Mouse (Mus musculus): ENCODE results near the gene H2al3. TPM values are rescaled to one million over a fixed set of nuclear protein-coding genes. Genes with fewer than 3 reads are reported as not detected.

The H2al3 gene
- not detected for total RNA-seq (2021)

DNA sequence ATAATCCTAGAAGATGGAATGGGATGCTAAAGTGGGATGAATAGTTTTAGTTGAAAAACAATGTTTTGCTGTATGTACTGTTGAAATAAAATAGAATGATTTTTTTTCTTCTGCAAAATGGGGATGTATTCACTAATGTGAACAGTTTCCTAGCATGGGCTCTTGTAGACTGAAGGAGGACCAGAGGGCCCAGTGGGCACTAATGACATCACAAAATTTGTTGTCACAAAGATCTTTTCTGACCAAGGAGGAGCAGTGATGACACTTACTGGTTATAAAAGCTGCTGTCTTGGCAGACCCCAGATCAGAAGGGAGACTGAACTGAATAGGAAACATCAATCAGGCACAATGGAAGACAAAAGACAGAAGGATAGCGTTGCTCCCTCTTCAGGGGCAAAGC, at the start of gene H2al3:
H2al3 (plus strand) TSS at position 301 of the 400 bp plus-strand sequence.
- no peak for DNase-seq (ENCODE audit: low spot score in 2 of 2)
- intact Hi-C loops (cut with DNase I): no loop called here

DNA sequence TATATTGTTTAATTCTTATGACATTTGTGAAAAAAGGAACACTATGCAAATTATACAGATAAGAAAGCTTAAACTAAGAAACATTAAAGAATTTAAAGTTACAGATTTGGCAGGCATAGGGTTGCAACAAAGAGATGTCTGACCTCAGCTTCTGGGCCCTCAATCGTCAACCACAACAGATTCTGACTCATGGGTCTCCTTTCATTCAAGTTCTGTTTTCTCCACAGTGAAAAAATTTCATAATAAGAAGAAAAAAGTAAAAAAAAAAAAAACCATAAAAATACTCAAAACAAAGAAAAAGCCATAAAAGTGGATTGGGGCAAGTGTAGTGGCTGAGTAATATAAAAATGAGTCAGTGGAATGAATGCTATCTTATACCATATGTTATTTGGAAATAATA, 39.4 kb upstream of the H2al3 start:
- no peak for DNase-seq (ENCODE audit: low spot score in 2 of 2)
- intact Hi-C loops (cut with DNase I): no loop called here

DNA sequence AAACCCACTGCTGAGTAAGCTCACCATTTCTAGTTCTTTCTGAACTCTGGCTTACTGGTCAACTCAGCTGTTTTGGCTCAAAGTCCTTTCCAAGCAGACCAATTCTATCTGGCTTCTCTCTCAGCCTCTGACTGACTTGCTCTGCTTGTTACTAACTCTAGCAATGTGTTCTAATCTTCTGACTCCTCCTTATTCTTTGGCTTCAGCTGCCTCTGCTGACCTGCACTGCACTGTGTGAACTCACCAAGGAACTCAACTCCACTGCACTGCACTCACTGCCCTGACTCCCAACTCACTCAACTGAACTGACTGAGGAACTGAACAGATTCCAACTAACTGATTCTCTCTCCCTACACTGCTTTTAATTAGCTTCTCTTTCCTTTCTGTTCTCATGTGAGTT, 37.0 kb upstream of the H2al3 start:
- intact Hi-C loops (cut with DNase I): no loop called here
- no peak for DNase-seq (ENCODE audit: low spot score in 2 of 2)

DNA sequence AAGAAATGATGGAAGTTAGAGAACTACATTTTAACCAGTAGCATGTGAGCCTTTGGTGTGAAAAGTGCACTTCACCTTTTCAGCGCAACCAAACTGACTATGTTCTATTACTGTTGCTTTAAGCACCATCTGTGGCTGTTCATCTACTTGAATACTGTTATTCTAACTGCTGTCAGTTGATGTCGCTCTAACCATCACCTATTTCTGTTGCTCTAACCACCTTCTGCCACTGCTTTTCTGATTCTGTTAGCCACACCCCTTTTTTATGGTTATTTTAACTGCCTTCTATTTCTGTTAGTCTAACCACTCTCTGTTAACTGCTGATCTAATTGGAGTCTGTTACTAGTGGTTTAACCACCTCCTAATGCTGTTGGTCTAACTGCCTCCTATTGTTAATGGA, 14.7 kb upstream of the H2al3 start:
- no peak for DNase-seq (ENCODE audit: low spot score in 2 of 2)
- intact Hi-C loops (cut with DNase I): no loop called here

DNA sequence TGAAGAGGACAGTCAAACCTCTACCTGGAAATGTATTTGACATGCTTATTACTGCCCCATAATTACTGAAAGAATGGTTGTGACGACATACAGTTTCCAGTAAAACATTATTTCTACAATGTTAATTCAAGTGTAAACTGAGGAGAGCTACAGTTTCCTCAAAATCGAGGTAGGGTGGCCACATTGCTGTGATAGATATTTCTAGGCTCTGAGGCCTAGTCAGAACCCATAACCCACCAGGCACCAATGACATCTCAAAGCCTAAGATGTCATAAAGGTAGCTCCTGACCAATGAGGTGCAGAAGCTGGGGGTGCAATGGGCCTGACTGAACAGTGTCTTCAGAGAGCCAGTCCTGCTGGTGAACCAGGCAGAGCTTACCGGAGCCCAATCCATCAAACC, 2.9 kb upstream of the H2al3 start, which contains the start of gene Hypm:
Hypm (plus strand) TSS at position 301 of the 400 bp plus-strand sequence.
- no peak for DNase-seq (ENCODE audit: low spot score in 2 of 2)
- intact Hi-C loops (cut with DNase I): no loop called here

DNA sequence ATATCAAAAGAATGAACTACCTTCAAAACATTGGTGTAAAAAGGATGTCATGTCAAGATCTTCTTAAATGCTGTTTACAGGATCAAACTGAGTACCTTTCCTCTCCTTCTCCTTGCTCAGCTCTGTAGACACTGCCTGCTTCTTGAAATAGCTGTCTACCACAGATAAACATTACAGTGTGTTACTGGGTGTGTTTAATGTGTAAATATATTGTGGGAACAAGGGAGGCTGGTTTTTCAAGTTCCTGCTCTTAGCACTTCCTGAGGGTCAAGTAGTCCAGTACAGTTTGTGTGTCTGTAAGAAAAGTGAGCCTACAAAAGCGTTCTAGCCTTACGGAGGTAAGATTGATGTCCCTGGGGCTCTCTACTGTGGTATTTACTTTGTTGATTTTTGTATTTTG, 12.4 kb downstream of the H2al3 start:
- intact Hi-C loops (cut with DNase I): no loop called here

DNA sequence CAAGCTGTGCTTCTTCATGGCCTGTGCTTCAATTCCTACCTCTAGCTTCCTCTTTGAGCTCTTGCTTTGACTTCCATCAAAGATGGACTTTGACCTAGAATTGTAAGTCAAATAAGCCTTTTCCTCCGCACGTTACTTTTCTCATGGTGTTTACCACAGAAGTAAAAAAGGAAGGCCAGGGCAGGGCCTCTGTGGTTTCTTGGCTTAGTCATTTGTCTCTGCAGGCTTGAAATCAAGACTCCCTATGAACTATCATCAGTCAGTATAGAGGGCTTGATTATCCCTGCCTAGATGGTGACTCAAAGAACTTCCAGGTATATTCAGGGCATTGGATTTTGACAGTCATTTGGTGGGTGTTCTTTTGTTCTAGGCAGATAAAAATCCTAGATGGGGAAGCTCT, 26.0 kb downstream of the H2al3 start:
- intact Hi-C loops (cut with DNase I): no loop called here

More for the DNA sequence above, 12.4 kb downstream of the H2al3 start:
- no peak for DNase-seq (ENCODE audit: low spot score in 2 of 2)

DNA sequence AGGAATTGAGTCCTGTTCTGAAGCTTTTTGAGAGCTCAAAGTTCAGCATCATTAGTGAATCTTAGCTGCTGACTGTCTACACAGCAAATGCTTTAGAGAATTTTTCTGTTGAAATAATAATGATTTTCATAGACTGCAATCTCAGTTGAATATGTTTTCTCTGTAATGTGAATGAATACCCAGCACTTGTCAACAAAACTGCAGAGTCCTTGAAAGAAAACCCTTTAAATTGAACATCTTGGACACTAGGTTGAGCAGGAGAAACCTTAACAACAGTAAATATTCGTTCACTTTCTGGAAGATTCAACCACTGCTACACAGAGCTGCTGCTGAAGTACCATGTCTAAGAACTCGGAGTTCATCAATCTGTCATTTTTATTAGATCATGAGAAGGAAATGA, 35.8 kb downstream of the H2al3 start, which contains the start of gene Sytl5:
Sytl5 (plus strand) TSS at position 301 of the 400 bp plus-strand sequence.
- DNase-seq (ENCODE audit: low spot score in 2 of 2): no peak
- intact Hi-C loops (cut with DNase I): no loop called here

More for the DNA sequence above, 26.0 kb downstream of the H2al3 start:
- no peak for DNase-seq (ENCODE audit: low spot score in 2 of 2)

Other genes starting within 250 kb of the H2al3 start
- 100 to 1,000 TPM; 101 to 107 TPM for gene Dynlt3, start 186.7 kb upstream of the H2al3 start, total RNA-seq (2021)
- under 1 TPM in 1 of 2 experiments, not detected in 1; 0.77 TPM for gene Hypm, start 2.8 kb upstream of the H2al3 start, total RNA-seq (2021)
- 1 to 10 TPM; 4.0 to 5.1 TPM for gene Sytl5, start 35.9 kb downstream of the H2al3 start, total RNA-seq (2021)

Measured in left cerebral cortex, postnatal 36 days (tissue).